Mouse (Mus musculus): ENCODE data around the gene Capn13. TPM values are rescaled to one million over a fixed set of nuclear protein-coding genes. Genes with fewer than 3 reads are reported as not detected.
A peak's percentile ranks its signal among the peaks of the same experiment; 100 is the strongest.
"Not testable (repeated sequence)": the region's sequence is repeated elsewhere in the genome, so short reads cannot be mapped to it uniquely, and the experiment has no call there.

Capn13 gene
- polyA plus RNA-seq, 1 experiment from 2014 or later, result not detected

DNA sequence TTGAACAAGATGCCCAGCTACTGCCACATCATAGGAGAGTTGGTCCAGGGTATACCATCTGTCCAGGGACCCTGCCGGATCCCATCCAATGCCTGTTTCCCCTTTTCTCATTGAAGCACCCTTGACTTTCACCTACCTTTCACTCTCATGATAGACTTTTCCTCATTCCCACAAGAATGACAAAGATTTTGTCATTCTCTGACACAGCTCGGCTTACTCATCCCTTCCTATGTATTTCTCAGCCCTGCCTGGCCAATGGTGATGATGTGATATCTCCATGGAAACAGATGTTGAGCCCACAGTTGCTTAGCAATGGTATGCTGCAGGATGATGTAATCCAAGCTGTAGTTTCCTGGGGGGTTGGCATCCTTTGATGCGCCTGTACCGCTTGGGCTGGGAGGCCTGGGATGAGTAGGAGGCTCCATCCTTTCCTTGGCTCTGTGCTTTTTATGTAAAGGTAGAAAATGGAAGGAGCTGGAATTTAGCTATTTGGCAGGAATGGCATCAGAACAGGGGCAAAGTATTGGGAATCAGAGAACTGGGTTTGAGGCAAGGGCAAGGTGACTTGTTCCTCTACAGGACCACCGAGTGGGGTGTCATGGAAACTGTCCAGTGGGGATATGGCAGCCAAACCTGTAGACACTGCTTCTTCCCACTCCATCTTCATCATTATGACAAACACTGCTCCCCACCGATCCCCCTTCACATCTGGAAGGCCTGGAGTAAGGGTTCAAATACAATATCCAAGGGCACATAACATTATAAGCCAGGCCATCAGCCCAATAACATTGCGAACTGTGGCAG lies 128.7 kb downstream of the Capn13 start:
- H3K9ac ChIP-seq (replicated peaks; ENCODE audit: low read depth, low read length), result no peak overlapping the region
- no peak overlapping the region for H3K4me3 ChIP-seq (replicated peaks; ENCODE audit: low read length)
- H3K27me3 ChIP-seq (replicated peaks; ENCODE audit: control insufficient read depth, insufficient read depth, low read length), result no peaks in the 10 kb centered on the region
- peaks cover 12% of the 10 kb centered on the region for H3K4me1 ChIP-seq (replicated peaks; ENCODE audit: control insufficient read depth, insufficient read depth, low read length)
- no peaks in the 10 kb centered on the region for H3K36me3 ChIP-seq (ENCODE audit: control insufficient read depth, insufficient read depth)
- no peak overlapping the region for H3K4me2 ChIP-seq (ENCODE audit: low read length)
- WGBS, result 77% methylated on average over 7 of the region's 7 CpGs
- ATAC-seq, result peak; percentile 89
- peak overlapping the region; percentile 70 for H3K27ac ChIP-seq (ENCODE audit: low read length)
- no peaks in the 10 kb centered on the region for H3K9me3 ChIP-seq (ENCODE audit: control insufficient read depth, low read length)

DNA sequence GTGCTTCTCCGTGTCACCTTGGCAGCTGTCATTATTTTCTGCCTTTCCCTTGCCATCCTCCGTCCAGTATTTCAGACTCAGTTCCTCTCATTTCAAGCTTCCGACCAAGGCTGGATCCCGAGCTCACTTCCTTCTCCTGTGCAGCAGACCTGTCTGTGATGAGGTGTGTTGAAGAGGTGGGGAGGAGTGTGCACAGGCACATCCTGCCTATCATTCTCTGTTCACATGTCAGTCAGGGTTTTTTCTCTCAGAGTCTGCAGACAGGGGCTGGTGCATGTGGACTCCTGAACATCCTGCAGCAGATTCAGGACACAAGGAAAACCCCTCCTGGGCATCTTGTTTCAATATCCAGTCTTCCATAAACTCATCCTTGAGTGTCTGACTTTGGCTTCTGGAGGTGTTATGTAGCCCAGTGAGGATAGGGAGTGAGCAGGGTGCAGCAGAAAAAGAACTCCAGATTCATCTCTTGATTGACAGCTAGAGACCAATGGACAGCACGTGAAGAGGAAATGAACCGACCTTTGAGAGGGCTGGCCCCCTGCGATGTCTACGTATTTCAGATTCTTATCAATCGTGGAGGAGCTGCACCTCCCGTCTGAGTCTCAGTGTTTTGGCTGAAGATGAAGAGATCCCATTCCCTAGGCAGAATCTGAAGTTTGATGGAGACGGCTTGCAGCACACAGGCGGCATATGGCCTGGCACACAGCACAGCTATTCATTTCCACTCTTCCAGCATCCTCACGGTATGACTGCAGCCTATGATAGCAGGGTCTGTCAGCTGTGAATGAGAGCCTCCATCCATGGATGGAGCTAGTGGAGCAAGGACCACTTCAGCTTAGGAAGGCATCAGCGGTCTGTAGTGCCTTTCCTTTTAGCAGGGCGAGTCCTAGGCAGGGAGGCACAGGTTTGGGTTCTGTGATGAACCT lies 129.5 kb downstream of the Capn13 start:
- peak; percentile 79 for ATAC-seq
- H3K36me3 ChIP-seq (ENCODE audit: control insufficient read depth, insufficient read depth), result no peaks in the 10 kb centered on the region
- no peak overlapping the region for H3K4me3 ChIP-seq (replicated peaks; ENCODE audit: low read length)
- WGBS, result 72% methylated on average over 15 of the region's 15 CpGs
- H3K27ac ChIP-seq (ENCODE audit: low read length), result peak overlapping the region; percentile 70
- peaks cover 12% of the 10 kb centered on the region for H3K4me1 ChIP-seq (replicated peaks; ENCODE audit: control insufficient read depth, insufficient read depth, low read length)
- no peaks in the 10 kb centered on the region for H3K27me3 ChIP-seq (replicated peaks; ENCODE audit: control insufficient read depth, insufficient read depth, low read length)
- no peaks in the 10 kb centered on the region for H3K9me3 ChIP-seq (ENCODE audit: control insufficient read depth, low read length)
- H3K9ac ChIP-seq (replicated peaks; ENCODE audit: low read depth, low read length), result no peak overlapping the region
- no peak overlapping the region for H3K4me2 ChIP-seq (ENCODE audit: low read length)

- no peak for ATAC-seq
- WGBS, result 89% methylated on average over 8 of the region's 8 CpGs
Measured at GRCm38 (mm10) chr17:73263077-73263501, 137.6 kb downstream of the Capn13 start.

DNA sequence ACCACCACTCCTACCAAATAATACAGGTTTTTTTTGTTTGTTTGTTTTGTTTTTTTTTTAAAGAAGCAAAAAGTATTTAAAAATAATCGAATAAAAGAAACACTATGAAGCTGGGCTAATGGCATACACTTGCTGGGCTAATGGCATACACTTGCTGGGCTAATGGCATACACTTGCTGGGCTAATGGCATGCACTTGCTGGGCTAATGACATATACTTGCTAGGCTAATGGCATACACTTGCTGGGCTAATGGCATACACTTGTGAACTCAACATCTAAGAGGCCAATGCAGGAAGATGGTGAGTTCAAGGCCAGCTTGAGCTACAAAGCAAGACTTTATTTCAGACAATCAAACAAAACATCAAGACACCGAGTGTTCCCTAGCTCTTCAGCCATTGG lies 138.1 kb downstream of the Capn13 start:
- 91% methylated on average over 2 of the region's 2 CpGs for WGBS
- H3K4me2 ChIP-seq (ENCODE audit: low read length), result no peak overlapping the region

More at GRCm38 (mm10) chr17:73263077-73263501, 137.6 kb downstream of the Capn13 start:
- no peak overlapping the region for H3K4me2 ChIP-seq (ENCODE audit: low read length)
- no peaks in the 10 kb centered on the region for H3K27me3 ChIP-seq (replicated peaks; ENCODE audit: control insufficient read depth, insufficient read depth, low read length)
- no peaks in the 10 kb centered on the region for H3K4me1 ChIP-seq (replicated peaks; ENCODE audit: control insufficient read depth, insufficient read depth, low read length)
- no peaks in the 10 kb centered on the region for H3K36me3 ChIP-seq (ENCODE audit: control insufficient read depth, insufficient read depth)
- no peaks in the 10 kb centered on the region for H3K9me3 ChIP-seq (ENCODE audit: control insufficient read depth, low read length)
- no peak overlapping the region for H3K9ac ChIP-seq (replicated peaks; ENCODE audit: low read depth, low read length)
- H3K27ac ChIP-seq (ENCODE audit: low read length), result no peak overlapping the region
- no peak overlapping the region for H3K4me3 ChIP-seq (replicated peaks; ENCODE audit: low read length)

GRCm38 (mm10) chr17:73259258-73259657 lies 141.4 kb downstream of the Capn13 start:
- not testable (repeated sequence) for H3K27me3 ChIP-seq (replicated peaks; ENCODE audit: control insufficient read depth, insufficient read depth, low read length); H3K4me1 ChIP-seq (replicated peaks; ENCODE audit: control insufficient read depth, insufficient read depth, low read length); H3K4me2 ChIP-seq (ENCODE audit: low read length); ATAC-seq; H3K9ac ChIP-seq (replicated peaks; ENCODE audit: low read depth, low read length); H3K9me3 ChIP-seq (ENCODE audit: control insufficient read depth, low read length); H3K36me3 ChIP-seq (ENCODE audit: control insufficient read depth, insufficient read depth); H3K27ac ChIP-seq (ENCODE audit: low read length); H3K4me3 ChIP-seq (replicated peaks; ENCODE audit: low read length)
- WGBS, result 95% methylated on average over 5 of the region's 5 CpGs

More for the DNA sequence above, 138.1 kb downstream of the Capn13 start:
- H3K4me1 ChIP-seq (replicated peaks; ENCODE audit: control insufficient read depth, insufficient read depth, low read length), result no peaks in the 10 kb centered on the region
- H3K4me3 ChIP-seq (replicated peaks; ENCODE audit: low read length), result no peak overlapping the region
- H3K9me3 ChIP-seq (ENCODE audit: control insufficient read depth, low read length), result no peaks in the 10 kb centered on the region
- H3K36me3 ChIP-seq (ENCODE audit: control insufficient read depth, insufficient read depth), result no peaks in the 10 kb centered on the region
- no peak overlapping the region for H3K9ac ChIP-seq (replicated peaks; ENCODE audit: low read depth, low read length)
- H3K27ac ChIP-seq (ENCODE audit: low read length), result no peak overlapping the region
- ATAC-seq, result no peak
- no peaks in the 10 kb centered on the region for H3K27me3 ChIP-seq (replicated peaks; ENCODE audit: control insufficient read depth, insufficient read depth, low read length)

DNA sequence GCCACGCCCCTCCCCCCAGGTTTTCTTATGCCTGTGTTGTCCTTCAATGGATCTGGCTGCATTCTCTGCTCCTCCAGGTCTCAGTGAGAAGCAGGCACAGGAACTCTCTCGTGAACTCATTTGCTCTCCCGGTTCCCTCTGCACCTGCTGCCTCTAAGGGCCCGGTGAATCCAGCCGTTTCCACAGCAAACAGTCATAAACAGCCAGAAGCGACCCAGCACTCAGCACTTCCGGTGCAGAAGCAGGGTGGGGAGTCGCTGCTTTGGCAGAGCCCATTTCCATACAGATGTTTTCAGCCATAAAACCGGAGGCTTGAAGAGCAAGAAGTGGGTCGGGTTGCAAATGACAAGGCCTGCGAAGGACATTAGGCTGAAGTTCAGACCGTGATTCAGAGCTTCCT lies 142.0 kb downstream of the Capn13 start:
- no peak overlapping the region for H3K4me3 ChIP-seq (replicated peaks; ENCODE audit: low read length)
- WGBS, result 63% methylated on average over 12 of the region's 12 CpGs

More for the DNA sequence above, 142.0 kb downstream of the Capn13 start:
- Histone ChIP-seq H3K36me3 (ENCODE audit: control insufficient read depth, insufficient read depth) (no peaks in the 10 kb centered on the region), H3K9ac (replicated peaks; ENCODE audit: low read depth, low read length) (no peak overlapping the region), H3K9me3 (ENCODE audit: control insufficient read depth, low read length) (no peaks in the 10 kb centered on the region), H3K27ac (ENCODE audit: low read length) (no peak overlapping the region), H3K27me3 (replicated peaks; ENCODE audit: control insufficient read depth, insufficient read depth, low read length) (no peaks in the 10 kb centered on the region), H3K4me1 (replicated peaks; ENCODE audit: control insufficient read depth, insufficient read depth, low read length) (no peaks in the 10 kb centered on the region), H3K4me2 (ENCODE audit: low read length) (no peak overlapping the region)
- no peak for ATAC-seq

All from forebrain, embryonic 16.5 days (tissue).